Mouse (Mus musculus) thymus, adult 18-20 months (tissue): ENCODE data around the gene Wdr18.

Experiments used
- DNase-seq, 2 experiments: peaks; one replicate each; pipeline ENCODE4 v3.0.0; 2022; ENCODE audit warnings: mixed read lengths in 2 of 2

The Wdr18 gene

DNA sequence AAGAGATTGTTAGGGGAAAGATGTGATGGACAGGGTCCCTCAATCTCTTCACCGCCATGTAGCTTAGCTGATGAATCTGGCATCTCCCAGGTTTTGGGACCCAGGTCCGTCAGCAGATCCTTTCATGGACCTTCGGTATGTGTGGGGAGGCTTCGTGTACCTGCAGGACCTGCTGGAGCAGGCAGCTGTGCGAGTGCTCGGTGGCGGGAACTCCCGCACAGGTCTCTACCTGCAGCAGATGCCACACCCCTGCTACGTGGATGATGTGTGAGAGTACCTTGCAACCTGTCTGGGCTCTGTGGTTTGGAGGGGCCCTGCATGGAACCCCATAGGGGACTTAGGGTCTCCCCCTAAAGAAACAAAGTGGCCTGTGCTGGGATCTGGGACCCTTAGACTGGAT, 42.0 kb downstream of the Wdr18 start:
- DNase-seq: no peak

GRCm38 (mm10) chr10:80002829-80003228, 42.9 kb downstream of the Wdr18 start:
- no peak for DNase-seq

DNA sequence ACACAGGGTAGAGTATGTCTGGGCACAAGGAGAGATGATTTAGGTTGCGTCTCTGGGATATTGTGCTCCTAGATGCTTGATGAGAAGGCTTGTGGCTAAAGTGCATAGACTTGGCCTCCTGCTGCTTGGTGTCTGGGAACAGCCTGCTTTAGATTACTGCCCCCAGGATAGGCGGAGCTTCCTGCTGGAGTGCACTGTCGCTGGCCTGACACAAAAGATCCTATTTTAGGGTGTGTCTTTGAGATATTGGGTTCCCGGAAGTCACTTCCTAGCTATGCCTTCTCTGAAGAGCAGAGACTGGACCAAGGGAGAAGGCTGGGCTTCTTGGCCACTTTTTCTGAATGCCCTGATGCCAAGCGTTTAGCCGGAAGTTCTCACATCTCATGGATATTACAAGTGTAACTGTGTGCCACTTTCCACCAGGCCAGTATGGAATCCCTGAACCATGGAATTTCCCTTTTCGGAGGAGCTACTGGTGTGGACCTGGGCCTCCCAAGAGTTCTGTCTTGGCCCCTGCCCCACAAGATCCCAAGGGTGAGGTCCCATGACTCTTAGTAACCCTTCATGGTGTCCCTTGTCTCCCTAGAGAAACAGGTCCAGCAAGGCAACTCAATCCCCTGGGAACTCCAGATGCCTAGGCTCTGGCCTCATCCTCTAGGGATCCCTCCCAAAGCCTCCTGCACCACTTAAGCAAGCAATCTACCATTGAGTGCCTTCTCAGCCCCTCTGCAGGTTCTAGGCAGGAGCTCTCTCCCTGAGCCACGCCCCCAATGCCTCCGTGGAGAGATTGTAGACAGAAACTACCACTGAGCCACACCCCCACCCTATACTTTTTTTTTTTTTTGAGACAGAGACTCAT, 43.7 kb downstream of the Wdr18 start:
- DNase-seq: no peak

- DNase-seq: no peak
Observed at GRCm38 (mm10) chr10:80004233-80004705, 44.3 kb downstream of the Wdr18 start.

- no peak for DNase-seq
Observed at GRCm38 (mm10) chr10:80011740-80012139, 51.8 kb downstream of the Wdr18 start.

DNA sequence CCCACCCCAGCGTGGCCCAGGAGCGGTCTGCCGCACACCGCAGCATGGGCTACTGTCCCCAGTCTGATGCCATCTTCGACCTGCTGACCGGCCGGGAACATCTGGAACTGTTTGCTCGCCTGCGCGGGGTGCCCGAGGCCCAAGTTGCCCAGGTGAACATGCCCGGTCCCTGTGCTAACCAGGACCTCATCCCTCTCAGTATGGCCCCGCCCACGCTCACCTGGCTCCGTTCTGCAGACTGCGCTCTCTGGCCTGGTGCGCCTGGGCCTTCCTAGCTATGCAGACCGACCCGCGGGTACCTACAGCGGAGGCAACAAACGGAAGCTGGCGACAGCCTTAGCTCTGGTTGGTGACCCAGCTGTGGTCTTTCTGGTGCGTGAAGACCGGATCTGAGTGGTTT, 53.7 kb downstream of the Wdr18 start:
- DNase-seq: no peak

DNA sequence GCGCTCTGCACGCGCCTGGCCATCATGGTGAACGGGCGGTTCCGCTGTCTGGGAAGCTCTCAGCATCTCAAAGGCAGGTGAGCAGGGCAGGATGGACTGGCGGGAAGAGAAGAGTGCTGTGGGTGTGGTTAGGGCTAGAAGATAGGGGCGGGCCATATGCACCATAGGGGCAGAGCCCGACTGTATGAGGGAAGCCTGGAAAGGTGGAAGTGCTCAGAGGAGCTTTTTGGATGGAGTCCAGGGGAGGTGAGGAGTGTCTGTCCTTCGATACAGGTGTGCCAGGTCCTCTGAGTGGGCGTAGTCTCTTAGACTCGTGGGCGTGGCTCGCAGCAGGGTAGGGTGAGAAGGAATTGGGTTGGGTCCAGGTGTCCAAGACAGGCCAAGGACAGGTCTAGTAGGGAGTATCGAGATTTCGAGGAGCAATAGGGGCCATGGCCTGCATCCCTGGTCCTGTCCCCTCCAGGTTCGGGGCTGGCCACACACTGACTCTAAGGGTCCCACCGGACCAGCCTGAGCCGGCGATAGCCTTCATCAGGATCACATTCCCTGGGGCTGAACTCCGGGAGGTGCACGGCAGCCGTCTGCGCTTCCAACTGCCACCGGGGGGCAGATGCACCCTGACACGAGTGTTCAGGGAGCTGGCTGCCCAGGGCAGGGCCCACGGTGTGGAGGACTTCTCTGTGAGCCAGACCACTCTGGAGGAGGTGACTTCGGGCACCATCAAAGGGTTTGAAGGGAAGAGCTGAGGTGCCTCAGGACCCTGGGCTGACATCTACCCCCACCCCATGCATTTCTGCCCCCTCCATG, 54.7 kb downstream of the Wdr18 start:
- DNase-seq: no peak

- DNase-seq: no peak
Observed at GRCm38 (mm10) chr10:80015583-80015982, 55.6 kb downstream of the Wdr18 start.

- peak; percentile 87 to 94 for DNase-seq
Observed at GRCm38 (mm10) chr10:80016511-80016910, 56.6 kb downstream of the Wdr18 start, which contains the start of gene Arhgap45. Gene Arhgap45 (plus strand): TSS chr10:80016653.

DNA sequence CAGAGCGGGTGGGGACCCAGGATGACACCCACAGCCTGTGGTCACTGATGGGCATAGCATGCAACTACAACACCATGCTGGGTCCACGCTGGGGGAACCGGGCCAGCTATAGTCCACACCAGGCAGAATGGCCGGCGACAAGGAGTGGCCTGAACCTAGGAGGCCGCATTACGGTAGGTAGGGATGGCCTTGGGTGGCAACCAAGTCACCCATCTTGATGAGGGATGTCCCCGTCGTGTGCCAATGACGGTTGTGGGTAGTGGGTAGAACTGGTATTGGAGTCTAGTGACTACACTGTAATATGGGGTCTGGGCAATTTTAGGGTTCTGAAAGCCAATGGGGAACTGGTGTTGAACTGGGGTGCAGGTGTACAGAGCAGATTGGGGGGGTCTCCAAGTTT, 57.0 kb downstream of the Wdr18 start:
- no peak for DNase-seq

GRCm38 (mm10) chr10:80017361-80017760, 57.4 kb downstream of the Wdr18 start:
- DNase-seq: peak; percentile 95 to 97

DNA sequence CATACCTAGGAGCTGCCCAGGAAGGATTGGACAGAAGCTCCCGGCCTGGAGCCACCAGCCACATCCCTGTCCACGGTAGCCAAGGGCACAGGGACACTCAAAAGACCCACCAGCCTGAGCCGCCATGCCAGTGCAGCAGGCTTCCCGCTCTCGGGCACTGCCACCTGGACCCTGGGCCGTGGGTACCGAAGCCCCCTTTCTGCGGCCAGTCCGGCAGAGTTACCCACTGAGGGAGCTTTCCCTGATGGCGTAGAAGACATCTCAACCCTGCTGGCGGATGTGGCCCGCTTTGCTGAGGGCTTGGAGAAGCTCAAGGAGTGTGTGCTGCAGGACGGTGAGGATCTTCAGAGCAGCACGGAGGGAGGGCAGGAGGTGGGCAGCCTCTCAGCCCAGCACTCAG, 57.8 kb downstream of the Wdr18 start:
- peak in 1 of 2 experiments; percentile 64 for DNase-seq

DNA sequence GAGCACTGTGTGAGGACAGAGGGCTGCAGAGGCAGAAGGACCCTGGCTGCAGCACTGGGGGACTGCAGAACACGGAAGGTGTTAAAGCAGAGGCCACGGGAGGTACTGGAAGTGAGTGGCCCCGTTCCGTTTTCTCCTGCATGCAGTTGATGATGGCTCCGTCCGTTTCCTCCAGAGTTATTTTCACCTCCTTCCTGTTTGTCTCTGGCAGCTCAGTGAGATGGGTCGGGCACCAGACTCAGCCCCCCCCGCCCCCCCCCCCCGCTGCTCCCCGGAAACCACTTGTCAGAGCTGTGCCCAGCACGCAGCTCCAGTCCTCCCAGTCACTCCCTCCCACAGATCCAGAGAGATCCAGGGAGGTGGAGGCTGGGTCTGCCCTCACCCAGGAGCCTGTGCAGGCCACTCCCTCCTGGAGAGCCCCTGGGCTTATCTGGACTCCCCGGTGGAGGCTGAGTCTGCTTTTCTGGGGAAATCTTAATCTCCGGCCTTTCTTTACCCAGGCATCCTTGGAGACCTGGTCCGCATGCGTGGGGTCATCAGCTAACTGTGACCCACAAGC, 58.9 kb downstream of the Wdr18 start:
- peak in 1 of 2 experiments; percentile 69 for DNase-seq

DNA sequence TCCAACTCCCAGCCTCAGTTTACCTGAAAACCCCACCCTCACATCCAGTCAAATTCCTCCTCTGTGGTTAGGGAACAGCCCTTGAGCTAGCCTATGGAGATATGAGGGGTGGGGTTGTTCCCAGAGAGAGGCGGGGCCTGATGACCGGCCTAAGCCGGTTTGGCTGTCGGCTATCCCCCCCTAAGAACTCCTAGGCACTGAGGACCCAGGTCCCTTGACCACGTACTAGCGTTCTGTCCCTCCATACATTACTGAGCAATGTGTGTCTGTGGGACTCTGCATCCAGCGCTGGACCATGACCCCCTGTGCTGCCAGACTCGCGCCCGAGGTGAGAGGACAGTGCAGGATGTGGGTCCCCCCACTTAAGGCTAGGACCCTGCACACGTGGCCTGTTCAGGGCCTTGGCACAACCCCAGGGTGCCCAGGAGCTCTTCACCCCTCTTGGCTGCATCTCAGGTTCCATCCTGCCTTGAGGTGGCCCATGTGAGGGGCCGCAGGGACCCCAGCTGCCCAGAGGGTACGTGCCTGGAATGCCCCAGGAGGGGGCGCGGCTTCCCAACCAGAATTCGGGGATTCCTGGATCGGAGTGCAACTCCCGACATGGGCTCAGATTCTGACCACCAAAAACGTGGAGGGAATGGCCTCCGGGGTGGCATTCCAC, 59.6 kb downstream of the Wdr18 start:
- no peak for DNase-seq
